Mouse (Mus musculus) layer of hippocampus, postnatal 25 days (tissue): ENCODE measurements around the gene Tyw5. TPM values are rescaled to one million over a fixed set of nuclear protein-coding genes. Genes with fewer than 3 reads are reported as not detected.

Source experiments
- DNase-seq, 2 experiments: peaks; one replicate each; pipeline ENCODE4 v3.0.0; 2022; ENCODE audit warnings: mixed read lengths in 2 of 2, low spot score in 1 of 2; ENCODE audit errors: extremely low spot score in 1 of 2
- total RNA-seq, 2 experiments: library from RNA; stranded (reverse); gene quantifications; 2 replicates each; pipeline ENCODE4 v1.2.3; 2021

Gene Tyw5
- total RNA-seq, result 10 to 100 TPM; 18.6 to 23.9 TPM

GRCm38 (mm10) chr1:57406187-57407151 lies at the start of gene Tyw5, which contains the start of gene Maip1:
TSS of gene Tyw5 (minus strand) at chr1:57407101.
TSS of gene Maip1 (plus strand) at chr1:57406328.
- DNase-seq, result peak; percentile 77 to 88

GRCm38 (mm10) chr1:57450241-57450640 lies 43.3 kb upstream of the Tyw5 start:
- DNase-seq, result no peak

GRCm38 (mm10) chr1:57445679-57446078 lies 38.8 kb upstream of the Tyw5 start:
- no peak for DNase-seq

- DNase-seq, result no peak
These were observed 33.9 kb upstream of the Tyw5 start for GRCm38 (mm10) chr1:57440771-57441170.

GRCm38 (mm10) chr1:57439026-57439425 lies 32.1 kb upstream of the Tyw5 start:
- DNase-seq, result no peak

GRCm38 (mm10) chr1:57436954-57437353 lies 30.1 kb upstream of the Tyw5 start:
- peak in 1 of 2 experiments; percentile 10 for DNase-seq

- DNase-seq, result no peak
These were observed 29.5 kb upstream of the Tyw5 start for GRCm38 (mm10) chr1:57436408-57436807.

GRCm38 (mm10) chr1:57433141-57433540 lies 26.2 kb upstream of the Tyw5 start:
- no peak for DNase-seq

GRCm38 (mm10) chr1:57429786-57430483 lies 23.0 kb upstream of the Tyw5 start:
- DNase-seq, result no peak

- DNase-seq, result peak; percentile 87 to 99
These were observed 21.7 kb upstream of the Tyw5 start for GRCm38 (mm10) chr1:57428368-57429308.

- DNase-seq, result no peak
These were observed 16.8 kb upstream of the Tyw5 start for GRCm38 (mm10) chr1:57423696-57424095.

- DNase-seq, result no peak
These were observed 6.5 kb upstream of the Tyw5 start for GRCm38 (mm10) chr1:57413397-57413796.

GRCm38 (mm10) chr1:57408994-57409393 lies 2.1 kb upstream of the Tyw5 start:
- no peak for DNase-seq

- DNase-seq, result no peak
These were observed 4.8 kb downstream of the Tyw5 start for GRCm38 (mm10) chr1:57402116-57402515.

GRCm38 (mm10) chr1:57400877-57401276 lies 6.0 kb downstream of the Tyw5 start:
- no peak for DNase-seq

- DNase-seq, result no peak
These were observed 6.6 kb downstream of the Tyw5 start for GRCm38 (mm10) chr1:57400321-57400720.

GRCm38 (mm10) chr1:57394051-57394450 lies 12.8 kb downstream of the Tyw5 start:
- DNase-seq, result peak in 1 of 2 experiments; percentile 70

- no peak for DNase-seq
These were observed 14.5 kb downstream of the Tyw5 start for GRCm38 (mm10) chr1:57392417-57392816.

GRCm38 (mm10) chr1:57390993-57391790 lies 15.7 kb downstream of the Tyw5 start:
- DNase-seq, result no peak
